Mouse (Mus musculus): ENCODE results near the gene Hoxb5.

Gene Hoxb5

GRCm38 (mm10) chr11:96272024-96272921 lies 30.9 kb upstream of the Hoxb5 start:
- DNase-seq (ENCODE audit: low read depth, low spot score): no peak

GRCm38 (mm10) chr11:96274428-96274827 lies 28.7 kb upstream of the Hoxb5 start:
- no peak for DNase-seq (ENCODE audit: low read depth, low spot score)

- no peak for DNase-seq (ENCODE audit: low read depth, low spot score)
Observed at GRCm38 (mm10) chr11:96275896-96276295, 27.2 kb upstream of the Hoxb5 start.

GRCm38 (mm10) chr11:96277151-96278044 lies 25.7 kb upstream of the Hoxb5 start:
- no peak for DNase-seq (ENCODE audit: low read depth, low spot score)

- no peak for DNase-seq (ENCODE audit: low read depth, low spot score)
Observed at GRCm38 (mm10) chr11:96278324-96278723, 24.8 kb upstream of the Hoxb5 start.

GRCm38 (mm10) chr11:96278773-96279172 lies 24.4 kb upstream of the Hoxb5 start:
- peak; percentile 64 for DNase-seq (ENCODE audit: low read depth, low spot score)

GRCm38 (mm10) chr11:96279421-96280233 lies 23.5 kb upstream of the Hoxb5 start:
- no peak for DNase-seq (ENCODE audit: low read depth, low spot score)

GRCm38 (mm10) chr11:96280399-96281378 lies 22.4 kb upstream of the Hoxb5 start:
- no peak for DNase-seq (ENCODE audit: low read depth, low spot score)

GRCm38 (mm10) chr11:96281396-96281795 lies 21.7 kb upstream of the Hoxb5 start:
- no peak for DNase-seq (ENCODE audit: low read depth, low spot score)

GRCm38 (mm10) chr11:96281855-96282570 lies 21.1 kb upstream of the Hoxb5 start, which contains the start of gene Hoxb8:
Gene Hoxb8 (plus strand): TSS chr11:96281905.
- DNase-seq (ENCODE audit: low read depth, low spot score): no peak

GRCm38 (mm10) chr11:96282795-96283430 lies 20.2 kb upstream of the Hoxb5 start:
- no peak for DNase-seq (ENCODE audit: low read depth, low spot score)

GRCm38 (mm10) chr11:96284041-96284749 lies 18.9 kb upstream of the Hoxb5 start:
- DNase-seq (ENCODE audit: low read depth, low spot score): no peak

GRCm38 (mm10) chr11:96284774-96285734 lies 18.1 kb upstream of the Hoxb5 start:
- DNase-seq (ENCODE audit: low read depth, low spot score): no peak

- DNase-seq (ENCODE audit: low read depth, low spot score): no peak
Observed at GRCm38 (mm10) chr11:96285771-96286738, 17.1 kb upstream of the Hoxb5 start, which contains the start of gene Hoxb7. Gene Hoxb7 (plus strand): TSS chr11:96286623.

GRCm38 (mm10) chr11:96286739-96287385 lies 16.3 kb upstream of the Hoxb5 start:
- no peak for DNase-seq (ENCODE audit: low read depth, low spot score)

All from brain, embryonic 18.5 days (tissue).